Mouse (Mus musculus) ovary, adult 18-20 months (tissue): ENCODE data around the gene Zbp1.

Source experiments
- DNase-seq: peaks from one replicate; pipeline ENCODE4 v3.0.0; 2022; ENCODE audit warnings: low spot score, mixed read lengths

Gene Zbp1

GRCm38 (mm10) chr2:173216840-173217239 is 1.9 kb downstream of the Zbp1 start:
- DNase-seq = no peak

- DNase-seq = no peak
These were observed 6.5 kb downstream of the Zbp1 start for GRCm38 (mm10) chr2:173212227-173212626.

GRCm38 (mm10) chr2:173209091-173209815 is 9.5 kb downstream of the Zbp1 start:
- DNase-seq = no peak

GRCm38 (mm10) chr2:173207051-173207450 is 11.7 kb downstream of the Zbp1 start:
- no peak for DNase-seq

GRCm38 (mm10) chr2:173205563-173206099 is 13.1 kb downstream of the Zbp1 start:
- no peak for DNase-seq

- no peak for DNase-seq
These were observed 14.1 kb downstream of the Zbp1 start for GRCm38 (mm10) chr2:173204671-173205070.

GRCm38 (mm10) chr2:173203726-173204125 is 15.0 kb downstream of the Zbp1 start:
- DNase-seq = no peak

GRCm38 (mm10) chr2:173202924-173203689 is 15.6 kb downstream of the Zbp1 start:
- DNase-seq = no peak

- DNase-seq = no peak
These were observed 23.9 kb downstream of the Zbp1 start for GRCm38 (mm10) chr2:173194796-173195195.

- DNase-seq = no peak
These were observed 31.4 kb downstream of the Zbp1 start for GRCm38 (mm10) chr2:173187182-173187855.

- DNase-seq = peak; percentile 50
These were observed 32.4 kb downstream of the Zbp1 start for GRCm38 (mm10) chr2:173186047-173186943.

- peak; percentile 1 for DNase-seq
These were observed 33.4 kb downstream of the Zbp1 start for GRCm38 (mm10) chr2:173185282-173185681.

- DNase-seq = peak; percentile 0
These were observed 34.1 kb downstream of the Zbp1 start for GRCm38 (mm10) chr2:173184475-173185080.

- DNase-seq = no peak
These were observed 34.8 kb downstream of the Zbp1 start for GRCm38 (mm10) chr2:173183836-173184460.

- DNase-seq = no peak
These were observed 35.4 kb downstream of the Zbp1 start for GRCm38 (mm10) chr2:173183311-173183710.

- no peak for DNase-seq
These were observed 35.9 kb downstream of the Zbp1 start for GRCm38 (mm10) chr2:173182796-173183195.

GRCm38 (mm10) chr2:173181901-173182300 is 36.8 kb downstream of the Zbp1 start:
- no peak for DNase-seq

GRCm38 (mm10) chr2:173181486-173181885 is 37.2 kb downstream of the Zbp1 start:
- DNase-seq = no peak

- DNase-seq = no peak
These were observed 37.9 kb downstream of the Zbp1 start for GRCm38 (mm10) chr2:173180721-173181388.

- no peak for DNase-seq
These were observed 38.7 kb downstream of the Zbp1 start for GRCm38 (mm10) chr2:173180026-173180425.
